Mouse (Mus musculus): Measurements from ENCODE around the gene Dscam.

Dscam gene

GRCm38 (mm10) chr16:96757588-96758313 is 412.8 kb downstream of the Dscam start:
- peak; percentile 37 for DNase-seq

- DNase-seq: peak; percentile 43
These were observed 413.6 kb downstream of the Dscam start for GRCm38 (mm10) chr16:96756994-96757393.

DNA sequence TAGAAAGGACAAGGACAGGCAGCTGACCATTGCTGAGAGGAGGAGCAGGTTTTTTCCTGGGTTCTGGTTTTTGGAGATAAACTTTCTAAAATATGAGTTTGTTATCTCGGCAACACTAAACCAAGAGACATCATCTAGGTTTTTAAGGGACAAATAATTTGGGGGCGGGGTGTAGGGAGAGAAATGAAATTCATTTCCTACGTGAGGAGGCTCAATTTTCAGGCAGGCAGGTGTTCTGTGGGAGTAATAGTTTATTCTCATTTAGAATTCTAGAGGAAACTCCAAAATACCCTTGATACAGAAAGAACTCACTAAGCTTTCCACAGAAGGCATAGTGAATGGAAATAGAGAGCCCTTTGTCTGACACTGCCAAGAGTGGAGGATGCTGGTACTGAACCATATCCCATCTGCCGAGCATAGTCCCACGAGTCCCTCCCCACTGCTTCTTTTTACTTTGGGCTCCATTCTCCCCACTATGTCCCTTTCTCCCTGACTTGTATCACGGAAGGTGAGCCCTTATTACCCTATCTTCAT is 415.5 kb downstream of the Dscam start:
- DNase-seq: no peak

DNA sequence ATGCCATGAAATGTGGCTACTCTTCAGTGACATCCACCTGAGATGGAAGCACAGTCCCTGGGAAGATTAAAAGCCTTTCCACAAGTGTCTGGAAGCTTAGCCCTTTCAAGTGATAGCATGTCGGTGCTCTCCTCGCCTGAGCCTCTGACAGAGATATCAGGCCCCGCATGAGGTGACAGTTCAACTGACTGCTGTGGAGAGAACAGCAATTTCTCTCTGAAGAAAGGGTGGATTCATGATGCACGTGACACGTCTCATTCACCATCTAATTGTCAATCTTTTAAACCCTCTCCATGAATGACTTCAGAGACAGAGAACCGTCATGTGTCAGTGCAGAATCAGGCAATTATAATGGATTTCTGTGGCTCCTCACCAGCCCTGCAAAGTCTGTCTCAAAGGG is 416.2 kb downstream of the Dscam start:
- DNase-seq: no peak

- DNase-seq: peak; percentile 55
These were observed 416.8 kb downstream of the Dscam start for GRCm38 (mm10) chr16:96753781-96754173.

GRCm38 (mm10) chr16:96753164-96753780 is 417.3 kb downstream of the Dscam start:
- DNase-seq: peak; percentile 39

DNA sequence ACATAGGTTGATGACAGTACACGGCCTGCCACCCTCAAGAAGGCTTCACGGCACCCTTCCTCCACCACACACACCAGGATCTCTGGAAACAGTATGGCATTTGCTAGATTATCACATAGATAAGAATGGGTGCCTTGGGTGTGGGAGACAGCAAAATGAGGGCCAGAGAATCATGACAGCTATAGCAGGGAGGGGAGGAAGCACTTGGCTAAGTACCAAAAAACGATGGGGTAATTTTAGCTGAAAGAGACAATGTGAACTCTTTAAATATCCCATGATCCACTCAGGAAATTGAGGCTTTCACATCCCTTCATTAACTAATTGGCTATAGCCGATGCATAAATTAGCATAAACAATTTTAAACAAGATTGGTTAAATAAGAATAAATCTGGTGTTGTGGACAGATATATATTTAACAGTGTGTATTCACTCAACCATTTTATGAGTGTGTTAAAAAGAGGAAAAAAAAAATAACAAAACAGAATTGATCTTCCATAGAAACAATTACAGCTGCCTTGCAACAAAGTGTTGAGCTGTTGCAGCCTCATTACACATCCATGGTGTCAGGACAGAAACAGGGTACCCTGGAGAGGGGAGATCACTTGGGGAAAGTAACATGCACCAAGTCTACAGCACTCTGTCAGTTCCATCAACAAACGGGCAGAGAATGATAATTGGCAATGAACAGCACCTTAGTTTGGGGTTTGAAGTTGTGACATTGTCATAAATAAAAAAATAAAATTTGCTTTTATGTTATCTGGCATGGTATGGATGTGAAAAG is 427.9 kb downstream of the Dscam start:
- DNase-seq: no peak

DNA sequence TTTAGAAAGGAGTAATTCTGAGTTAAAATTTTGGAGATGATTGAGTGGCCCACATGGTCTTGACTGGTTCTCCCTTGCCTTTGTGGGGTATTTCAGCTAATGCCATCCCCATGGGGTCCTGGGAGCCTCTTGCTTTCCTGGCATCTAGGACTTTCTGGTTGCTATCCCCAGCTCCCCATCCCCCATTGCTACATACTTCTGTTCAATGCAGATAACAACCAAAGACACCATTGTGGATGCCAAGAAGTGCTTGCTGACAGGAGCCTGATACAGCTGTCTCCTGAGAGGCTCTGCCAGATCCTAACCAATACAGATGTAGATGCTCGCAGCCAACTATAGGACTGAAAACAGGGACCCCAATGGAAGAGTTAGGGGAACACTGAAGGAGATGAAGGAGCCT is 429.2 kb downstream of the Dscam start:
- peak; percentile 61 for DNase-seq

DNA sequence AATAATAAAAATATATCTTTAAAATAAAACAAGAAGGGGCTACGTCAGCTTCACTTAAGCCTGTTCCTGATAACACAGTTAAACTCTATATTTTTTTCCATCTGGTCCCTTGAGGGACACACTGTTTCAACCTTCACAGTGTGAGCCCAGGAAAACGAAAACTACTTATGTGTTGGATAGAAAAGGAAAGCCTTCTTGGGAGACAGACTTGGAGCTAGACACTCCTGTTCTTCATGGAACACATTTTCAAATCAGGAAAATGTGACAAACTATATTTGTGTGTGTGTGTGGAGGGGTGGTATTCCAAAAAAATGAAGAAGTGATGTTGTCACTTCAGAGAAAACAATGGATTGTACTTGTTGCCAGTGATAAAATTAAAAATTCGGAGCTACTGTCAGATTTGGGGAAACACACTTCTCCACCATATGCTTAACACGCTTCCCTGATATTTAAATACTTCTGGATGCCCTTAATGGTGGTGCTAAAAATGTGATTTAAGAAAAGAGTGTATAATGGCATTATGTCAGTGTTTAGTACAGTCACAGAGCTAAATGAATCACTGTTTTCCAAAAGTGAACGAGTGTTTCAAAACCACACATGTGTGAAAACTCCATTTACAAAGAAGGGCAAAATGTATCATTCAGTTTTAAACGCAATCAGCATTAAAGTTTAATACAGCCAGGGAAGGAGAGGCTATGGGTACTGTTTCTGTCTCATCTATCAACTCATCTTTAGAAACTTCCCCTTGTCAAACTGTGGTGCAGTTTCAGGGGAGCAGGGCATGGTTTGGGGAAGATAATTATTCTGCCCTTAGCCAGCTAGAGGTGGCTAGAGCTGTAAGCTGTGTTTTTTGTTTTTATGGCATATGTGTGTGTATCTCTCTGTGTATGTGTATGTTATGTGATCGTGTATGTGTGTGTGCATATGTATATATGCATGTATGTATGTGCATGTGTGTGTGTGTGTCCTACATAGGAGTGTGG is 430.2 kb downstream of the Dscam start:
- no peak for DNase-seq

DNA sequence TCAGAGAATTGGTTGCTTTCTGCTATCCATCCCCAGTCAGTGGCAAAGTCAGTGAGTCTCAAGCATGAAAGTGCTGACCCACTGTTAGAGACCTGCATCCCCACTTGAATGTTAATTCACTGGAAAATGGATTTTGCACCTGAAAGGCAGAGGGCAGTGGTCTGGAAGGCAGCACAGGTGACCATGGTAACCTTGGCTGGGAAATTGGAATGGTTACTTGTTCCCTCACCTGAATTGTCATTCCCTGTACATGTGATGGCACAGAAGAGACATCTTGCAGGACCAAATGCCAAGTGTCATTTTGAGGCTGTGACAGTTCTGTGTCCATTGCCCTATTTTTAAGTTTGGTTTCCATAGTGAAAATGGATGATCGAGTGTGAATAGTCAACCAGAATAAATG is 434.1 kb downstream of the Dscam start:
- peak; percentile 48 for DNase-seq

- DNase-seq: no peak
These were observed 439.7 kb downstream of the Dscam start for GRCm38 (mm10) chr16:96730881-96731280.

GRCm38 (mm10) chr16:96727836-96728774 is 442.4 kb downstream of the Dscam start:
- DNase-seq: peak; percentile 78

GRCm38 (mm10) chr16:96725071-96725724 is 445.4 kb downstream of the Dscam start:
- no peak for DNase-seq

- DNase-seq: no peak
These were observed 446.0 kb downstream of the Dscam start for GRCm38 (mm10) chr16:96724591-96724990.

GRCm38 (mm10) chr16:96724123-96724522 is 446.4 kb downstream of the Dscam start:
- DNase-seq: no peak

DNA sequence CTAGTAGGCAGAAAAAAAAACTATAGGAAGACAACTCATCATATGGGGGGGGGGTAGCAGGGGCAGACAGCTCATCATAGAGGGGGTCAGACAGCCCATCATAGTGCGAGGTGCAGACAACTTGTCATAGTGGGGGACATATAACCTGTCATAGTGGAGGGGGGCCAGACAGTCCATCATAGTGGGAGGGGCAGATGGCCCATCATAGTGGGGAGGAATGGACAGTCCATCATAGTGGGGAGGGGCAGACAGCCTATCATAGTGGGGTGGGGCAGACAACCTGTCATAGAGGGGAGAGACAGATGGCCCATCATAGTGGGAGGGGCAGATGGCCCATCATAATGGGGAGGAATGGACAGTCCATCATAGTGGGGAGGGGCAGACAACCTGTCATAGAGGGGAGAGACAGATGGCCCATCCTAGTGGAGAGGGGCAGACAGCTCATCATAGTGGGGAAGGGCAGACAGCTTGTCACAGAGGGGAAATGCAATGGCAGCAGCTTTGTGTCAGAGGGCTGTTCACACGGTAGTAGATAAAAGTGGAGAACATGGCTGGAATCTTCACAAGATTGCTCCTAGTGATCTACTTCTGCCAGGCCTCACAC is 447.4 kb downstream of the Dscam start:
- DNase-seq: no peak

GRCm38 (mm10) chr16:96722135-96722534 is 448.4 kb downstream of the Dscam start:
- no peak for DNase-seq

DNA sequence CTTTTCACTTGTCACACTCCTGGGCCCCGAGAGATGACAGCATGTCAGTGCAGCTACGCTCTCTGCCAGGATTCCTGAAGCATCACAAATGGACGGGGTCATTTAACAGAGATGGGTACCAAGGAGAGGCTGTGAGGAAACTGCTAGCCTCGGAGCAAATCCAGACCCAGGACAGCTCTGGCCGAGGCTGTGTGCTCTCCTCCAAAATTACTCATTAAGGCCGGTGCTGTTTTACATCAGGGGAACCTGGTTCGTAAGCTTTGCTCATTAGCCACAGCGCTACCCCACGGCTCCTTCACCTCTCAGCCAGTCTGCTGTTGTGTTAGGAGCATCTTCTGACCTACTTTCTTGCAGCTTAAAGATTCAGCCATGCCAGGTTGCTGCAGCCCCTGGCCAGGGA is 449.3 kb downstream of the Dscam start:
- no peak for DNase-seq

- no peak for DNase-seq
These were observed 449.9 kb downstream of the Dscam start for GRCm38 (mm10) chr16:96720666-96721065.

GRCm38 (mm10) chr16:96718221-96718620 is 452.3 kb downstream of the Dscam start:
- DNase-seq: no peak

All from heart, adult 11 months (tissue).